Comparison of ENCODE assay signal across 14 mouse cellular contexts in the genomic region with DNA sequence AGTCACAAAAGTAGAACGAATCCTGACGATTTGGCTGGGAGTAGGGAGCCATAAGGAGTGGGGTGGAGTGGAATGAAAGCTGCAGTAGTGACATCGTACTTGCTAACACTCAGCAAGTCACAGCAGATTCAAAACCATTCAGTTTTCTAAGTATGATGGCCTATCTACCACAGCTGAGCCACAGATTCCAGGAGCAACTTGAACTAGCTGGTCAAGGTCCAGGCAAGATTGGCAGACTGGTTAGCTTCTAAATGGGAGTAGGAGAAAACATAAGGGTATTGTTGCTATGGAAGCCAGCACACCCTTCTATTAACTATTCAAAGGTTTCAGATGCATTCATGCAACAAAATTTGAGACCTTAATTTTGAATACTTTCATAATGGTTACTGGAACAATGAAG. TPM values are rescaled to one million over a fixed set of nuclear protein-coding genes. Genes with fewer than 3 reads are reported as not detected.
DNase-seq lines count a peak whose midpoint lies in the region; ATAC-seq and TF ChIP-seq lines count a peak whose summit lies in the region.
"Had no signal": no experiment of that assay in that cellular context is flagged by ENCODE, and none has a peak within 500 bp of the region (broad histone marks: within the 10 kb centered on the region; RNA-seq: fewer than 3 reads in every experiment).

No protein-coding gene starts in this region.

- no peak overlapping the region for H3K9ac ChIP-seq in liver, adult 2 months (ENCODE audit: low read depth, low read length)
- H3K9ac ChIP-seq in liver, embryonic 15.5 days: no peak overlapping the region
- H3K9ac ChIP-seq: hindbrain, embryonic 14.5 days had no signal

- H3K4me3 ChIP-seq in gastrocnemius, adult 2 months: peak overlapping the region; percentile 94
- H3K4me3 ChIP-seq in liver, adult 2 months (ENCODE audit: insufficient read depth, low read depth, low read length): no peak overlapping the region
- H3K4me3 ChIP-seq in liver, embryonic 15.5 days (replicated peaks): no peak overlapping the region
- H3K4me3 ChIP-seq: limb, embryonic 10.5 days had no signal

- peaks cover 34% of the 10 kb centered on the region for H3K36me3 ChIP-seq in liver, adult 2 months (ENCODE audit: control insufficient read depth, insufficient read depth, low read length)
- peaks cover 41% of the 10 kb centered on the region for H3K36me3 ChIP-seq in liver, embryonic 15.5 days (replicated peaks)

- H3K27ac ChIP-seq in gastrocnemius, adult 2 months: no peak overlapping the region; the same call in 1 of the 2 replicates
- peak overlapping the region; percentile 19; the same call in 1 of the 2 replicates for H3K27ac ChIP-seq in liver, adult 2 months (replicated peaks; ENCODE audit: insufficient read depth, low read depth, low read length)
- H3K27ac ChIP-seq in liver, embryonic 15.5 days (replicated peaks): no peak overlapping the region
- H3K27ac ChIP-seq: hindbrain, embryonic 14.5 days; limb, embryonic 10.5 days had no signal

- no peak for ATAC-seq in liver, embryonic 15.5 days (ENCODE audit: insufficient read depth)
- ATAC-seq in erythroblast, adult 5-6 weeks (replicated peaks; ENCODE audit: low FRiP score, poor library complexity, severe bottlenecking): no peak
- ATAC-seq: midbrain, embryonic 16.5 days had no signal

- intact Hi-C loops in gastrocnemius, adult 2 months (cut with DNase I): no loop called here

- peaks cover 27% of the 10 kb centered on the region; the same call in 1 of the 2 replicates for H3K79me2 ChIP-seq in liver, adult 2 months (ENCODE audit: control insufficient read depth, insufficient read depth, low read length)

- H3K4me2 ChIP-seq in liver, embryonic 15.5 days: 0 out of 2 replicates have a peak overlapping the region, but pooled peaks have one; percentile 90

- no peak for TF ChIP-seq POLR2A in liver, adult 2 months (IDR thresholded peaks at IDR 0.05; ENCODE audit: extremely low read depth, insufficient read depth, low read length)

- H3K27me3 ChIP-seq in liver, adult 2 months (ENCODE audit: control insufficient read depth, insufficient read depth, low read length): no peaks in the 10 kb centered on the region
- H3K27me3 ChIP-seq in liver, embryonic 15.5 days: no peaks in the 10 kb centered on the region

- peak; percentile 33 for DNase-seq in gastrocnemius, adult 2 months
- no peak for DNase-seq in gastrocnemius, adult 8-10 months (ENCODE audit: low spot score in 2 of 2)
- DNase-seq in liver, adult 2 months (ENCODE audit: extremely low read depth, low read depth, low spot score): peak; percentile 78
- DNase-seq in liver: no peak
- DNase-seq in heart, postnatal 4 days: peak; percentile 14
- DNase-seq in cerebellum, adult 9-10 months: no peak
- DNase-seq: layer of hippocampus, adult 9-11 months; thymus, postnatal 4 days had no signal

- TF ChIP-seq CTCF in gastrocnemius, adult 2 months (IDR thresholded peaks at IDR 0.05): no peak
- no peak for TF ChIP-seq CTCF in liver, adult 2 months (IDR thresholded peaks at IDR 0.05; ENCODE audit: low read depth, low read length)

- WGBS in liver, adult 2 months: 14% methylated on average over 3 of the region's 3 CpGs
- WGBS in liver, embryonic 15.5 days (ENCODE audit: insufficient replicate concordance): 78% methylated on average over 3 of the region's 3 CpGs

- peaks cover 12% of the 10 kb centered on the region for H3K4me1 ChIP-seq in liver, adult 2 months (ENCODE audit: control insufficient read depth, insufficient read depth, low read length)
- peaks cover 34% of the 10 kb centered on the region for H3K4me1 ChIP-seq in liver, embryonic 15.5 days (replicated peaks)

- H3K9me3 ChIP-seq in liver, embryonic 15.5 days (replicated peaks): no peaks in the 10 kb centered on the region
- H3K9me3 ChIP-seq: G1E; limb, embryonic 10.5 days had no signal

RNA-seq across cellular contexts. Expression of a gene that starts 2.2 kb away (rescaled TPM):
- 1,000 to 10,000 TPM; 1,097 to 1,442 TPM for total RNA-seq in gastrocnemius, adult 2 months (2021)
- total RNA-seq in gastrocnemius, adult 8-10 months (2022): 1,000 to 10,000 TPM; 1,130 to 1,241 (median 1,184) TPM
- total RNA-seq in liver, adult 2 months (2014; rRNA removed): 264 and 266 TPM in 2 replicates
- polyA plus RNA-seq in liver, adult 2 months (2012; rRNA removed): 125 and 171 TPM in 2 replicates
- 1,000 to 10,000 TPM; 1,795 to 1,908 TPM for total RNA-seq in heart, postnatal 4 days (2021)
- polyA plus RNA-seq in liver, embryonic 15.5 days (2015; fragmentation: Nextera tagmentation; extraction: Ambion mirVana): 521 and 705 TPM in 2 replicates
- total RNA-seq in erythroblast, adult 5-6 weeks (2015; ENCODE audit: low replicate concordance): 199 and 243 TPM in 2 replicates
- 86.3 and 111 TPM in 2 replicates for total RNA-seq in erythroblast, adult 5-6 weeks (2017; ENCODE audit: low replicate concordance)

RNA-seq across cellular contexts. Expression of a gene that starts 2.3 kb away (rescaled TPM):
- 1 to 10 TPM; 8.0 to 8.6 TPM for total RNA-seq in gastrocnemius, adult 2 months (2021)
- total RNA-seq in gastrocnemius, adult 8-10 months (2022): 1 to 10 TPM; 7.6 to 8.7 (median 8.5) TPM
- total RNA-seq in liver, adult 2 months (2014; rRNA removed): 7.1 and 8.3 TPM in 2 replicates
- polyA plus RNA-seq in liver, adult 2 months (2012; rRNA removed): 4.4 and 6.1 TPM in 2 replicates
- total RNA-seq in heart, postnatal 4 days (2021): 10 to 100 TPM; 15.4 to 15.5 TPM
- polyA plus RNA-seq in liver, embryonic 15.5 days (2015; fragmentation: Nextera tagmentation; extraction: Ambion mirVana): 3.5 TPM in 2 replicates
- 2.9 and 3.1 TPM in 2 replicates for total RNA-seq in erythroblast, adult 5-6 weeks (2015; ENCODE audit: low replicate concordance)
- total RNA-seq in erythroblast, adult 5-6 weeks (2017; ENCODE audit: low replicate concordance): 3.2 and 3.9 TPM in 2 replicates

RNA-seq across cellular contexts. Expression of a gene that starts 20.7 kb away (rescaled TPM):
- total RNA-seq in gastrocnemius, adult 2 months (2021): 1 to 10 TPM; 2.5 to 3.3 TPM
- 1 to 10 TPM; 1.6 to 2.5 (median 2.3) TPM for total RNA-seq in gastrocnemius, adult 8-10 months (2022)
- 2.3 and 2.6 TPM in 2 replicates for total RNA-seq in liver, adult 2 months (2014; rRNA removed)
- 1.5 and 1.9 TPM in 2 replicates for polyA plus RNA-seq in liver, adult 2 months (2012; rRNA removed)
- 1 to 10 TPM; 5.1 to 5.2 TPM for total RNA-seq in heart, postnatal 4 days (2021)
- polyA plus RNA-seq in liver, embryonic 15.5 days (2015; fragmentation: Nextera tagmentation; extraction: Ambion mirVana): 3.8 and 4.0 TPM in 2 replicates
- total RNA-seq in erythroblast, adult 5-6 weeks (2015; ENCODE audit: low replicate concordance): 2.1 and 5.2 TPM in 2 replicates
- 11.7 and 13.9 TPM in 2 replicates for total RNA-seq in erythroblast, adult 5-6 weeks (2017; ENCODE audit: low replicate concordance)

RNA-seq across cellular contexts. Expression of a gene that starts 37.5 kb away (rescaled TPM):
- total RNA-seq in gastrocnemius, adult 2 months (2021): 1 to 10 TPM; 4.7 to 5.3 TPM
- total RNA-seq in gastrocnemius, adult 8-10 months (2022): 1 to 10 TPM; 3.6 to 6.3 (median 5.0) TPM
- total RNA-seq in liver, adult 2 months (2014; rRNA removed): 3.6 and 5.9 TPM in 2 replicates
- polyA plus RNA-seq in liver, adult 2 months (2012; rRNA removed): 4.6 and 5.0 TPM in 2 replicates
- total RNA-seq in heart, postnatal 4 days (2021): 1 to 10 TPM; 3.9 to 4.2 TPM
- polyA plus RNA-seq in liver, embryonic 15.5 days (2015; fragmentation: Nextera tagmentation; extraction: Ambion mirVana): 6.5 and 7.3 TPM in 2 replicates
- total RNA-seq in erythroblast, adult 5-6 weeks (2015; ENCODE audit: low replicate concordance): 6.1 and 9.2 TPM in 2 replicates
- total RNA-seq in erythroblast, adult 5-6 weeks (2017; ENCODE audit: low replicate concordance): 1.9 and 2.5 TPM in 2 replicates

RNA-seq across cellular contexts. Expression of a gene that starts 49.9 kb away (rescaled TPM):
- 1 to 10 TPM; 1.6 to 2.3 TPM for total RNA-seq in gastrocnemius, adult 2 months (2021)
- 1 to 10 TPM in 3 of 4 experiments, under 1 TPM in 1; 0.70 to 1.3 (median 1.1) TPM for total RNA-seq in gastrocnemius, adult 8-10 months (2022)
- total RNA-seq in liver, adult 2 months (2014; rRNA removed): 1.5 and 2.6 TPM in 2 replicates
- 1.3 and 2.0 TPM in 2 replicates for polyA plus RNA-seq in liver, adult 2 months (2012; rRNA removed)
- 1 to 10 TPM; 3.4 to 3.5 TPM for total RNA-seq in heart, postnatal 4 days (2021)
- polyA plus RNA-seq in liver, embryonic 15.5 days (2015; fragmentation: Nextera tagmentation; extraction: Ambion mirVana): 2.1 and 2.2 TPM in 2 replicates
- total RNA-seq in erythroblast, adult 5-6 weeks (2015; ENCODE audit: low replicate concordance): 2.3 and 4.0 TPM in 2 replicates
- total RNA-seq in erythroblast, adult 5-6 weeks (2017; ENCODE audit: low replicate concordance): 1.4 and 3.5 TPM in 2 replicates

Comparison
In these comparisons a context has a peak if more than half of its experiments do, and no peak if none do; other contexts are left out.
1. DNase-seq: peak in gastrocnemius, adult 2 months (single experiment), liver, adult 2 months (single experiment) and heart, postnatal 4 days (single experiment); none in gastrocnemius, adult 8-10 months (0 of 2), liver (single experiment) and cerebellum, adult 9-10 months (single experiment).